Mouse (Mus musculus): Measurements from ENCODE around the gene Prdm16.

The Prdm16 gene

GRCm38 (mm10) chr4:154410559-154410958, 226.1 kb downstream of the Prdm16 start:
- no peak for DNase-seq

- no peak for DNase-seq
Measured at GRCm38 (mm10) chr4:154409841-154410240, 226.8 kb downstream of the Prdm16 start.

GRCm38 (mm10) chr4:154409237-154409721, 227.4 kb downstream of the Prdm16 start:
- no peak for DNase-seq

- no peak for DNase-seq
Measured at GRCm38 (mm10) chr4:154402948-154403347, 233.7 kb downstream of the Prdm16 start.

- no peak for DNase-seq
Measured at GRCm38 (mm10) chr4:154401982-154402932, 234.4 kb downstream of the Prdm16 start.

DNA sequence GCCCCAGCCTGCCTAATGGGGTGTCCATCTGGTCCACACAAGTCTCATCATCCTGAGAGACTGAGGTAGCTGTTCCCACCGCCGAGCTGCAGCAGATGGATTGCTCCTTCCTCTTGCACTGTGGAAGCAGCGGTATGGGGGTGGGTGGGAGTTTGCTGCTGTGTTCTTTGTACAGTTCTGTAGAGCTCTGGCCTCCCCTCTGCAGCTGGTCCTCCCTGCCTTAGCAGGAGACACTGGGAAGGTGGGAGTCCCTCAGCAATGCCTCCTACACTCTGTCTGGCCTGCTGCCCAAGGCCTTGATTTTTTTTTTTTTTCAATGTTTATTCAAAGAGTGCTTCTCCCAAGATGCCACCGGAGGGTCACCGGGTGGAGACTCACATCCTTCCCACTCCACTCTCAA, 235.3 kb downstream of the Prdm16 start:
- no peak for DNase-seq

DNA sequence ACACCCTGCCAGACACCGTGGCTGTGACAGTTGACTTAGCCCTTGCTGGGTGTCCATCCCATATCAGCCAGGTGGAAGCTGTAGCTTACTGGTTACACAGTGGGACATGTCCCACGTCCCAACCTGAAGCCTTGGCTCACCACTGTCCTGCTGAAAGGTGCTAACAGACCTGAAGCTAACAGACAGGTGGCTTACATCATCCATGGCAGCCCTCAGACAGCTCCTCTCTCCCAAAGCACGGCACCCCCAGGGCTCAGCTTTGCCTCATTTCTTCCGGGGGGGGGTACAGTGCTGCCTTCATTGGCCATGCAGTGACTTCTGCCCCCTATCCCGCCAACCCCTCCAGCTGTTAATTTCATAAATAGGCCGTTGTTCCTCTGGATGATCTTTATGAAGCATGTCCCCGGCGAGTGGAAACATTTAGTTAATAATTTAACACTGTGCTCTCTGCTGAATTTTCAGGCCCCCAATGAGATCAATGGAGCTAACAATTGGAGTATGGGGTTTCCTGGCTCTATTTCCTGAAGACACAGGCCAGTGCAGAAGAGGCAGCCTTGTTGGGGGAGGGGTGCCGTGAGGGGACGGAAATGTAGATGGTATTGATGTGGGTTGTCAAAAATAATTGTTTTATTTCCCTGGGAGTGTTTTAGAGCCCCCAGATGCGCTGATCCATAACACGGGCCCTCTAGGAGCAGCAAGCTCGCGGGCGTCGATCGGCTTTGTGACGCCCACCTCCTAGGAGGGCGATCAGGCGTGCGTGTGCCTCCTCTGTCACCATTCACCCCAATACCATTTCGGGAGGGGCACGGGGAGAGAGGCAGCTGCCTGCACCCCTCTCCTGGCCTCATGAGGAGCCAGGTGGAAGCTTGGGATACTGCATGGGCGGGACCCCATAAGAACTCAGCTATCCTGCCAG, 236.2 kb downstream of the Prdm16 start:
- DNase-seq = no peak

GRCm38 (mm10) chr4:154399634-154400033, 237.0 kb downstream of the Prdm16 start:
- no peak for DNase-seq

GRCm38 (mm10) chr4:154396652-154397301, 239.9 kb downstream of the Prdm16 start:
- DNase-seq = no peak

DNA sequence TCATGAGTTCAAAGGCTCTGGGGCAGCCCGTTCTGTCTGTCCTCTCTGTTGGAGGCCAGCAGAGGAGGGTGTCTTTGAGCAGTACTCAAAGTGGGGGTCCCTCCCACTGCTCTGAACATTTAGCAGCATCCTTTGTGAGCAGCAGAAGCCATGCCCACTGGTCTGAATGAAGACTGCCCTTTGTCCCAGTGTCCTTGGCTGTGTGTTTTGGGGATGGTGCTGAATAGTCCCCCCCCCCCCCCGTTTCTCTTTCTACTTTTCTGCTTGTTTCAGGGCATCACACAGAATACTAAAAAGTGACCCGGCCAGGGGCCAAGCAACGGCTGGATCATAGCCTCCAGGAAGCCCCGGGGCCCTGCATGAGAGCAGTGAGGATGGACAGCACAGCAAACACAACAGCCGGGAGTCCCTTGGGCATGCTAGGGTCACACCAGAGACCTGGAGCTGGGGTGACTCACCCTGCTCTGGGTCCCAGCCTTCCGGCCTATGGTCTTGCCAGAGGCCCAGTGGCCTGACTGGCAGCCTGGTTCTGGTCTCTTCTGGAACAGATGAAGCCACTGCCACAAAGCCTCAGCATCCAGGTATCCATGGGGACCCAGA, 242.4 kb downstream of the Prdm16 start:
- no peak for DNase-seq

DNA sequence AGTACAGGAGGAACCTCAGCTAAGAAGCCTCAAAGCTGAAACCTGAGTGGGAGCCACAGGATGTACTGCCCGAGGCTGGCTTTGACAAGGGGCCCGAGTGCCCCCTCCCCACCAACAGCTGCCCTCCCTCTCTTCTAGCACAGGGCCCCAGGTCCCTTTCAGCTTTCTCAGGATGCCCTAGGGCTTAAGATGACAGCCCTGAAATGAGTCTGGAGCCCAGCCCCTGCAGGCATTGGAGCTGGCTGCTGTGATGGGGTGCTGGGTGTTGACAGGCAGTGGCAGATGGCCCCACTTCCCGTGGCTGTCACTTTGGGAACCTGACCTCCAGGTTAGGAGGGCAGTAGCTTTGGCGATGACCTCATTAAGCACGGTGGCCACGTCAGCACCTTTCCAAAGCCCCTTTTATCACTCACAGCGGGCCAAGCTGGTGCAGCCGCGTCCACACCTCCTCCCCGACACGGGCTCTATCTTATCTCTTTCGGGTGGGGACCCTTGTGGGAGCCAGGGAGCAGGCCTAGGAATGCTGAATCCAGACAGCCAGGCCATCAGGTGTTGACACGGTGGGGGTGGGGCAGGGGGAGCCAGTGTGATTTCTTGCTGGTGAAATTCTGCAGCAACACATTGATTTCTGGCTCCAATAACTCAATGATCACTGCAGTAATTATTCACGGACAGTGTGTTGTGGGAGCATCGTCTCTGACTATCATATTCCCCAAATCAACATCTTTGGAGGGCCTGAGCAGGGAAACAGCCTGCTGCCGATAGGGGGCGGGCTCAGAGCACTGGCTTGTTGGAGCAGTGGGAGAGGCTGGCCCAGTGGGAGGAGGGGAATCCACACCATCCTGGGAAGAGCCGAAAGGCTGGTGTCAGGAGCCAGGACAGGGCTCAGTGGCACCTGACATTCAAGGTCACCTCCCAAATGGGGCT, 243.2 kb downstream of the Prdm16 start:
- DNase-seq = peak; percentile 94

DNA sequence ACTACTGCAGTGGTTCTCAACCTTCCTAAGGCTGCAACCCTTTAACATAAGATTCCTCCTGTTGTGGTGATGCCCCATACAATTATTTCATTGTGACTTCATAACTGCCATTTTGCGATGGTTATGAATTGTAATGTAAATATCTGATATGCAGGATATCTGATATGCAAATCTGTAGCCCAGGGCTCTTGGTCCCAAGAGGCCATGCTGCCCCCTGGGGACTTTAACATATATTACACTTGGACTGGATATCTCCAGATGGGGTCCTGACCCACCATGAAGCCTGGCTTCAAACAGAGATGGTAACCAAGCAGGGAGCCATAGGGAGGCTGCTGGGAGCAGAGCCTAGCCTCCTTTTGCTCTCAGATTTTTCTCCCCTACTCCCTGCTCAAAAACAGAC, 244.0 kb downstream of the Prdm16 start:
- no peak for DNase-seq

DNA sequence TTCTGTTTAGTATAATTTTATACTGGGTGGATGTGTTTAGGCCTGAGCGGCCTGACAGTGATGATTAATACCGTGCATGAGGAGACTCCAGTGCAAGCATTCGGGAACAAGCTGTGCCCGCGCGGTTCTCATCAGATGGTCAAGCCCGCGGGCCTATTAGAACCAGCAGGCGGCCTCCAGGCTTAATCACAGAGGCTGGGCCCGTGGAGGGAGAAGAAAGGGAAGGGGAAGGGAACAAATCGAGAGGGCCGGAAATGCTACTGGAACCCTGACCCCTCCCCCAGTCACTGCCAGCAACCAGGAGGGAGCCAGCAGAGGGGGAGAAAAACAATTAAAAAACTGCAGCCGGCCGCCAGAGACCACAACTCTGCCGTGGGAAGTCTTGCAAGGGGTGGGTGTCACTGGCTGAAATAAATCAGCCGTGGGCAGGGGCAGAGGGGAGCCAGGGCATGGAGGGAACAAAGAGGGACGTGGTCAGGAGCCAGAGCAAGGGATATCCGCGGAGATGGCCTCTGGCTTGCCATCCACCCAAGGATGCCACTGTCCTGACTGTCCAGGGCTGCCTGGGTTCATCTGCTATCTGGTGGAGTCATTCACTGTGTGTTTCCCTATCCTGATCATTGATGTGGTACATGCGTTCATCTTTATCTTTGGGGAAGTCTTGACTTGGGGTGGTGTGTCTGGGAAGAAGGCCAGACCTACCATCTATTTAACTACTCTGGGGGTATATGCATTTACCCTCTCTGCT, 246.2 kb downstream of the Prdm16 start:
- DNase-seq = no peak

- DNase-seq = no peak
Measured at GRCm38 (mm10) chr4:154389641-154390040, 247.0 kb downstream of the Prdm16 start.

GRCm38 (mm10) chr4:154386810-154387209, 249.9 kb downstream of the Prdm16 start:
- DNase-seq = no peak

DNA sequence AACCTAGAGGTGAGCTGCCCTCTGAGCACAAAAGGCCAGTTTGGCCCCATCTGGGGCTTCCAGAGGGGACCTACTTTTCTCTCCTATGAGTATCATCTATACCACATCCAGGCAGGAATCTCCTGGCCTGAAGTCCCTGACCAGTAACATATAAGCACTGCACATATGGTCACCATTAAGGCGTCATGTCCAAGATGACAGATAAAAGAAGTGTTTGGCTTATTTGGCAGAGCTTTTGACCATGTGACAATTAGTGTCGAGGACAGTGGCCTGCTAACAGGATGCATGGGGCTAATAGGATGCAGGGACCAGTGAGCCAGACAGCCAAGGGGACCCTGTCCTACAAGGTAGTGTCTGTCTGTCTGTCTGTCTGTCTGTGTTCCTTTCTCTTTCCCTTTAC, 250.8 kb downstream of the Prdm16 start:
- DNase-seq = no peak

DNA sequence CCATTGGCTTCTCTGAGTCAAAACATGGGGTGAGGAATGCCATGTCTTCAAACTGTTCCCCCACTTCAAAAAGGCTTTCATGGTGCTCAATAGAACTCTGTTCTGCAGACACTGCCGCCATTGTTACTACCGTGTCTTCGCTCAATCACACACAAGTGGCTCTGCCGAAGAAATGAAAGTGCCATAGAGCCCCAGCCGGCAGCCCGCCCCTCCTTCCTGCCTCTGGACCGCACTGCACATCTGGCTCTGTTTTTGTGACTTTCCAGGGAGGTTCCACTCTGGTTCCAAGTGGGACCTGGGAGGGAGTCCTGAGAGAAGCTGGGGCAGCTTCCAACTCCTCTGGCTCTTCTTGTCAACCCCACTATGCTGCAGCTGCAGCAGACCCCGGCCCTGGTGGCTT, 251.5 kb downstream of the Prdm16 start:
- no peak for DNase-seq

DNA sequence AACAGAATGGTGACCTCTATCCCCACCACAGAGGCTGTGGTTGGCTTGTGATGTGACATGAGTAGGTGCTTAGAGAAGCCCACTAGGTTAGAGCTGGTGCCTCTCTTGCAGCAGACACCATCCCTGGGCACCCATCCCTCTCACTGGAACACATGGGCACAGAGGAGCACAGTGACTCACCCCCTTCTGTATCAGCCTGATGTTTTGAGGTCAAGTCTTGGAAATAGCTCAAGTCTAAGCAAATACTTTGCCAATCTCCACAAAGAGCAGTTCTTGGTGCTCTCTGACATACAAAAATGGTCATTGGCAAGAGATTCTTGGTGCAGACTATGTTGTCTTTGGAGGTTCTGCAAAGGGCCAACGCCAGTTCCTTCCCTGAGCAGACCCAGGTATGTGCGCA, 257.8 kb downstream of the Prdm16 start:
- no peak for DNase-seq

DNA sequence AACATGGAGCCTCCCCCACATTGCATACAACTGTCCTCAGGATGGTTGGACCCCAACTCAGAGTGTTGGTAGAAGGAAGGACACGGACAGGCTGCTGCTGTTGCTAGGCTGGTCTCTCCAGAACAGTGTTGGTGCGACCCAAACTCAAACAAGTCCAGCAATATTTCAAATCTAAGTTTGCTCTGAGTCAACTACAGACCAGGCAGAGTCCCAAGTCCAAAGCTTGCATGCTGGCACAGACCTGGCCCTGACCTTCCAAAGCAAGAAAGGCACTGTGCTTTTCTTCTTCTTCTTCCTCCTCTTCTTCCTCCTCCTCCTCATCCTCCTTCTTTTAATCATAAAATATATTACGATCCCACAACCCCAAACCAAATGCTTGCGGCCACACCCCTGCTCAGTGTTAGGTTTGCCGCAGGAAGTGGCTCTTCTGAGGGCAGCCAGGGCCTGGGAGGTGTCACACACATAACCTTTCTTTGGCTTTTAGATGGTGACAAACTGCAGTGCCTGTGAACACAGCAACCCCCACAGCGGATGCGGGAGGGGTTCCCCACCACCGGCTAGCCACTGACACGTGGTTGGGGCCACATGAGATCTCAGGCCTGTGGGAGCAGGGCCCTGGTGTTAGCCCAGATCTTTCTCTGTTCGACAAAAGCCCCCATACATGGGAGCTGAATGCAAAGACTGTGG, 260.6 kb downstream of the Prdm16 start:
- DNase-seq = no peak

All from heart, adult 11 months (tissue).